Mouse (Mus musculus) lung, adult 2 months (tissue): ENCODE measurements around the gene Cstb. TPM values are rescaled to one million over a fixed set of nuclear protein-coding genes. Genes with fewer than 3 reads are reported as not detected.

Source experiments
- DNase-seq: peaks from one replicate; pipeline ENCODE4 v3.0.0; 2022
- H3K4me1 ChIP-seq: fragments of 200-500 bp; 2 replicates; pipeline ENCODE4 v1.6.1; 2011; ENCODE audit warnings: low read length; ENCODE audit not compliant: control insufficient read depth, insufficient read depth
- H3K4me3 ChIP-seq: fragments of 200-500 bp; replicated peaks from 2 replicates; pipeline ENCODE3; 2011; ENCODE audit warnings: low read depth, mild to moderate bottlenecking, control low read depth, low read length; ENCODE audit errors: extremely low read depth
- CTCF ChIP-seq: fragments of 200-500 bp; IDR thresholded peaks from 2 replicates; pipeline ENCODE4 v1.5.1; 2011; ENCODE audit warnings: mild to moderate bottlenecking, low read length, control low read depth; ENCODE audit not compliant: insufficient read depth
- POLR2A ChIP-seq: fragments of 200-500 bp; IDR thresholded peaks from 2 replicates; pipeline ENCODE4 v1.6.1; 2011; ENCODE audit warnings: low read depth, mild to moderate bottlenecking, control low read depth, low read length, borderline replicate concordance; ENCODE audit errors: extremely low read depth
- WGBS: fragments of 180-500 bp; shearing (Covaris S2); methylation state at CpG from one replicate; pipeline ENCODE4 v1.1.7; 2018; 5-methylcytosine and 5-hydroxymethylcytosine counted together
- polyA plus RNA-seq: library from polyadenylated mRNA; depleted of rRNA; stranded (reverse); fragments of >200 nt; gene quantifications from 2 replicates; pipeline ENCODE4 v1.2.3, GENCODE M21; 2012; rRNA removed

Gene Cstb
- 51.9 and 62.7 TPM in 2 replicates for polyA plus RNA-seq

DNA sequence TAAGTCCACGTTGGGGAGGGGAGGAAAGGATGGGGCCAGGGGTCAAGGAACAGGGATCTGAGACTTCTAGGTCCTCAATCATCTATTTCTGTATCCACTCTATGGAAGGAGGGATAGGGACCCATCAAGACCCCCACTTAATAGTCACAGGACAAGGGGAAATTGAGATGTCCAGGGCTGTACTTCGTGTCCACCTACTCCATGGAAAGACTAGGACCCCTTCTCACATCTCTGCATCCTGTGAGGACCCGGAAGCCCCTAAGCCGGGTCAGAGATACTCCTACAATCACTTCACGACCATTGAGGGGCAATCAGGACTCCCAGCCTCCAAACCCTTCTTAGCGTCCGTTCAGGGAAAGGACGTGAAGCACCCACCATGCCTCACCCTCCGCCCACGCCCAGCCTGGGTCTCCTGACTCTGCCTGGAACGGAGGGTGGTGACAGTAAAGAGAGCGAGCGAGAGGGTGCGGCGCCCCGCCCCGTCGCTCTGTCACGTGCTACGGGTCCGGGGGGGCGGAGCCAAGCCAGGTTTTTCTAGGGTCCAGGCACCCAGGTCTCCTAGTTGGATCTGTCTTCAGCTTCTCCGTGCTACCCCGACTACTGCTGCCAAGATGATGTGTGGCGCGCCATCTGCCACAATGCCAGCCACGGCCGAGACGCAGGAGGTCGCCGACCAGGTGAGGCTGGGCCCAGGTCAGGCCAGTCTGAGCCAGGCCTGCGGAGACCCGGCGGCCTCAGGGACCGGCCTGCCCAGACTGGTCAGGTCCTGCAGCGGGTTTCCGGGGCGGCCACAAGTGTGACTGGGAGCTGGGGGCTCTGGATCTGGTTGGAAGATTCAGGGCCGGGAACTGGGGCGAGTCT is at the start of gene Cstb:
Cstb (plus strand) TSS at position 489 of the 861 bp plus-strand sequence.
- Histone ChIP-seq H3K4me1 (no peaks in the 10 kb centered on the region), H3K4me3 (peak within 1 kb of the TSS; percentile 98)
- TF ChIP-seq CTCF (no peak), POLR2A (peak; percentile 76; the same call in 1 of the 2 replicates)
- DNase-seq, result peak; percentile 87
- WGBS, result 1% methylated on average over 40 of the region's 40 CpGs

DNA sequence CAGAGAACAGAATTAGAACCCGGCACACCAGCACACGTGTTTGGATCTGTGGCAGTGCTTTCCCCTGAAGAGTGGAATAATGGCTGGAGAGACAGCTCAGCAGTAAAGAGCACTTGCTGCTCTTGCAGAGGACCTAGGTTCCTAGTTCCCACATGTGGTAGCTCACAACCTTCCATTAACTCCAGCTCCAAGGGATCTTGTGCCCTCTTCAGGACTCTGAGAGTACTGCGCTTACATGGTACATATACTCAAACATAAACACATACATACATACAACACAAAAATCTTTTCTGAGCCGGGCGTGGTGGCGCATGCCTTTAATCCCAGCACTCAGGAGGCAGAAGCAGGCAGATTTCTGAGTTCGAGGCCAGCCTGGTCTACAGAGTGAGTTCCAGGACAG is 47.0 kb upstream of the Cstb start:
- 94% methylated on average over 7 of the region's 7 CpGs for WGBS
- Histone ChIP-seq H3K4me1 (no peaks in the 10 kb centered on the region), H3K4me3 (no peak overlapping the region)
- TF ChIP-seq POLR2A, result no peak
- no peak for TF ChIP-seq CTCF
- DNase-seq, result no peak

GRCm38 (mm10) chr10:78383567-78383966 is 41.9 kb upstream of the Cstb start:
- no peak for DNase-seq
- TF ChIP-seq CTCF (no peak), POLR2A (no peak)
- 75% methylated on average over 3 of the region's 3 CpGs for WGBS
- H3K4me1 ChIP-seq, result no peaks in the 10 kb centered on the region
- H3K4me3 ChIP-seq, result no peak overlapping the region

- TF ChIP-seq CTCF (no peak), POLR2A (no peak)
- WGBS, result 73% methylated on average over 5 of the region's 5 CpGs
- H3K4me3 ChIP-seq, result no peak overlapping the region
These were observed 39.9 kb upstream of the Cstb start for GRCm38 (mm10) chr10:78385520-78385919.

DNA sequence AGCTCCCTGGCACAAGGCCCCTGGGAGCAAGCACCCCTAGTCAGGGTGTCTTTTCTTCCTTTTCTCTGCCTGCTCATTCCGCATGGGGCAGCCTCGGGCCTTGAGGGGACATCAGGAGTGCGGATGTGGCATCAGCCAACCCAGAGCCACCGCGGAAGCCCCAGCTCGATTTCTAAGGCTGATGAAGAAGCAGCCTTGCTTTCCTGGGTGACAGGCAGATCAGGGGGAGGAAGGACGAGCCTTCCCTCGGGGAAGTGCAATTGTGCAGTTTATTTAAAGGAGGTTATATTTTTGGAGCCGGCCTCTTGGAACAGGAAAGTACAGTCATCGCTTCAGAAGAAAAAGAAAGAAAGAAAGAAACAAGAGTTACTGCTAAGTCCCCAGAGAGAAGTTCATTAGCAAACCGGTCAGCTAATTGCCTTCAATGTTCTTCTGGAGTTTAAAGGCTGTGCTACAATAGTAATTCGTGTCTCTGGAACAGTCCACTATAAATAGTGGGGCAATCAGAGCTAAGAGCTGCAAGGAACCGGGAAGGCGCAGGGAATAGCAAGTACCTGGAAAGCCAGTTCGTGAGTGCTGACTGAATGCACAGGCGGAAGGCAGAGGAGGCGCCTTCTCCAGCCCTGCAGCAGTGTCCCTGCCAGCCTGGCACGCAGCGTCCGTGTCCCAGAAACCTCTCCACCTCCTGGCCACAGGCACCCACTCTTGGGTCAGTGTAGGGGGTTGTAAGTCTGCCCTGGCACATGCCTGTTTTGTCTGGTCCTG is 37.1 kb upstream of the Cstb start:
- Histone ChIP-seq H3K4me1 (no peaks in the 10 kb centered on the region), H3K4me3 (no peak overlapping the region)
- TF ChIP-seq POLR2A (no peak), CTCF (no peak)
- WGBS, result 56% methylated on average over 20 of the region's 20 CpGs
- no peak for DNase-seq

More at GRCm38 (mm10) chr10:78385520-78385919, 39.9 kb upstream of the Cstb start:
- DNase-seq, result no peak
- no peaks in the 10 kb centered on the region for H3K4me1 ChIP-seq

- Histone ChIP-seq H3K4me3 (no peak overlapping the region), H3K4me1 (no peaks in the 10 kb centered on the region)
- DNase-seq, result no peak
- TF ChIP-seq POLR2A, result no peak
- no peak for TF ChIP-seq CTCF
- 51% methylated on average over 4 of the region's 4 CpGs for WGBS
These were observed 34.4 kb upstream of the Cstb start for GRCm38 (mm10) chr10:78390982-78391470.

GRCm38 (mm10) chr10:78392072-78392471 is 33.4 kb upstream of the Cstb start:
- 2% methylated on average over 18 of the region's 18 CpGs for WGBS
- H3K4me1 ChIP-seq, result no peaks in the 10 kb centered on the region
- TF ChIP-seq CTCF (peak; percentile 87), POLR2A (no peak)
- no peak overlapping the region for H3K4me3 ChIP-seq
- DNase-seq, result peak; percentile 76

GRCm38 (mm10) chr10:78395377-78395776 is 30.1 kb upstream of the Cstb start:
- WGBS, result 82% methylated on average over 3 of the region's 3 CpGs
- no peak overlapping the region for H3K4me3 ChIP-seq
- no peaks in the 10 kb centered on the region for H3K4me1 ChIP-seq
- DNase-seq, result no peak
- TF ChIP-seq CTCF (no peak), POLR2A (no peak)

- DNase-seq, result peak; percentile 95
- no peak overlapping the region for H3K4me3 ChIP-seq
- TF ChIP-seq POLR2A, result no peak
- TF ChIP-seq CTCF, result peak; percentile 83
- no peaks in the 10 kb centered on the region for H3K4me1 ChIP-seq
- WGBS, result 11% methylated on average over 17 of the region's 17 CpGs
These were observed 29.4 kb upstream of the Cstb start for GRCm38 (mm10) chr10:78395819-78396624.
